In genomic region chr15:3764726-3765125, GRCm38 (mm10) we compare ENCODE assay signal across 31 mouse cellular contexts.
"Had no signal": no experiment of that assay in that cellular context is flagged by ENCODE, and none has a peak within 500 bp of the region (broad histone marks: within the 10 kb centered on the region; RNA-seq: fewer than 3 reads in every experiment).

No protein-coding gene starts in this region.

- H3K4me2 ChIP-seq: heart, embryonic 11.5 days; heart, embryonic 12.5 days; heart, embryonic 13.5 days; heart, embryonic 15.5 days; hindbrain, embryonic 12.5 days; hindbrain, embryonic 13.5 days; hindbrain, embryonic 14.5 days; hindbrain, embryonic 15.5 days; intestine, embryonic 15.5 days; kidney, embryonic 15.5 days had no signal

- H3K4me1 ChIP-seq: heart, embryonic 10.5 days; heart, embryonic 12.5 days; heart, embryonic 13.5 days; heart, embryonic 15.5 days; hindbrain, embryonic 10.5 days; hindbrain, embryonic 12.5 days; hindbrain, embryonic 13.5 days; hindbrain, embryonic 15.5 days; intestine, embryonic 15.5 days; kidney, embryonic 15.5 days had no signal

- H3K4me3 ChIP-seq: heart, embryonic 10.5 days; heart, embryonic 12.5 days; heart, embryonic 13.5 days; heart, embryonic 15.5 days; hindbrain, embryonic 10.5 days; hindbrain, embryonic 12.5 days; hindbrain, embryonic 13.5 days; hindbrain, embryonic 15.5 days; intestine, embryonic 15.5 days; kidney, embryonic 15.5 days; layer of hippocampus, adult 2 months had no signal

- H3K36me3 ChIP-seq: heart, embryonic 10.5 days; heart, embryonic 12.5 days; heart, embryonic 13.5 days; heart, embryonic 15.5 days; hindbrain, embryonic 10.5 days; hindbrain, embryonic 12.5 days; hindbrain, embryonic 13.5 days; hindbrain, embryonic 15.5 days; intestine, embryonic 15.5 days; kidney, embryonic 15.5 days had no signal

- DNase-seq: heart, postnatal 10 days; heart, postnatal 14 days; heart, postnatal 36 days; heart, postnatal 4 days; kidney, adult 11 months; kidney, adult 18-20 months; kidney, adult 2 months; kidney, adult 8-10 months; kidney, adult 9 months; kidney, postnatal 10 days; kidney, postnatal 14 days; kidney, postnatal 25 days; kidney, postnatal 36 days; kidney, postnatal 4 days; layer of hippocampus, adult 9-11 months; layer of hippocampus, postnatal 36 days had no signal

- H3K9me3 ChIP-seq: heart, embryonic 10.5 days; heart, embryonic 13.5 days; heart, embryonic 15.5 days; hindbrain, embryonic 10.5 days; hindbrain, embryonic 12.5 days; hindbrain, embryonic 13.5 days; hindbrain, embryonic 15.5 days; intestine, embryonic 15.5 days; kidney, embryonic 15.5 days had no signal

- H3K27me3 ChIP-seq: heart, embryonic 12.5 days; heart, embryonic 13.5 days; heart, embryonic 15.5 days; hindbrain, embryonic 12.5 days; hindbrain, embryonic 13.5 days; hindbrain, embryonic 15.5 days; intestine, embryonic 15.5 days; kidney, embryonic 15.5 days had no signal

- H3K27ac ChIP-seq: heart, embryonic 10.5 days; heart, embryonic 13.5 days; heart, embryonic 15.5 days; hindbrain, embryonic 10.5 days; hindbrain, embryonic 12.5 days; hindbrain, embryonic 13.5 days; hindbrain, embryonic 14.5 days; hindbrain, embryonic 15.5 days; hindbrain, postnatal 0 days; intestine, embryonic 15.5 days; kidney, embryonic 15.5 days; kidney, postnatal 0 days; layer of hippocampus, adult 2 months had no signal
